Mouse (Mus musculus) erythroblast, embryonic 14.5 days (primary cell): ENCODE data around the gene Nphs1. TPM values are rescaled to one million over a fixed set of nuclear protein-coding genes. Genes with fewer than 3 reads are reported as not detected.

Experiments used
- H3K27me3 ChIP-seq: 2 replicates; pipeline ENCODE4 v1.6.1; 2012; ENCODE audit warnings: inconsistent platforms; ENCODE audit not compliant: control insufficient read depth
- H3K36me3 ChIP-seq: 2 replicates; pipeline ENCODE4 v1.6.1; 2012; ENCODE audit warnings: mild to moderate bottlenecking, inconsistent platforms; ENCODE audit not compliant: control insufficient read depth
- H3K4me1 ChIP-seq: 2 replicates; pipeline ENCODE4 v1.6.1; 2012; ENCODE audit warnings: inconsistent platforms; ENCODE audit not compliant: control insufficient read depth
- H3K4me3 ChIP-seq: replicated peaks from 2 replicates; pipeline ENCODE3; 2012; ENCODE audit warnings: moderate library complexity, mild to moderate bottlenecking, inconsistent platforms
- H3K9me3 ChIP-seq: 2 replicates; pipeline ENCODE4 v1.6.1; 2012; ENCODE audit warnings: low read length, inconsistent platforms, mixed read lengths; ENCODE audit not compliant: control insufficient read depth
- GATA1 ChIP-seq: IDR thresholded peaks from 2 replicates; pipeline ENCODE4 v1.6.1; 2012; ENCODE audit warnings: low read length, inconsistent platforms, mixed read lengths
- TAL1 ChIP-seq: IDR thresholded peaks from 3 replicates; pipeline ENCODE4 v1.6.1; 2012; ENCODE audit warnings: low read length, inconsistent platforms, mixed read lengths
- polyA plus RNA-seq: library from polyadenylated mRNA; stranded (reverse); fragments of >175 nt; gene quantifications from 2 replicates; pipeline ENCODE4 v1.2.3, GENCODE M21; 2012

The Nphs1 gene
- polyA plus RNA-seq, result not detected in 2 replicates

GRCm38 (mm10) chr7:30457629-30458330, at the start of gene Nphs1, which contains the start of gene Kirrel2:
Gene Nphs1 (plus strand): TSS chr7:30458315.
Gene Kirrel2 (minus strand): TSS chr7:30457690.
- no peaks in the 10 kb centered on the region for H3K9me3 ChIP-seq
- TF ChIP-seq GATA1 (no peak), TAL1 (no peak)
- H3K36me3 ChIP-seq, result no peaks in the 10 kb centered on the region
- peaks cover 10% of the 10 kb centered on the region for H3K4me1 ChIP-seq
- no peak within 1 kb of the TSS for H3K4me3 ChIP-seq
- peaks cover 85% of the 10 kb centered on the region for H3K27me3 ChIP-seq

GRCm38 (mm10) chr7:30408639-30409038, 49.5 kb upstream of the Nphs1 start:
- Histone ChIP-seq H3K4me1 (no peaks in the 10 kb centered on the region), H3K9me3 (no peaks in the 10 kb centered on the region)
- TF ChIP-seq TAL1, result no peak
- no peak for TF ChIP-seq GATA1

GRCm38 (mm10) chr7:30409789-30410188, 48.3 kb upstream of the Nphs1 start:
- no peaks in the 10 kb centered on the region for H3K9me3 ChIP-seq
- H3K4me3 ChIP-seq, result no peak overlapping the region
- H3K36me3 ChIP-seq, result no peaks in the 10 kb centered on the region
- no peaks in the 10 kb centered on the region for H3K27me3 ChIP-seq
- no peaks in the 10 kb centered on the region for H3K4me1 ChIP-seq
- no peak for TF ChIP-seq GATA1
- TF ChIP-seq TAL1, result no peak

More at GRCm38 (mm10) chr7:30408639-30409038, 49.5 kb upstream of the Nphs1 start:
- Histone ChIP-seq H3K27me3 (no peaks in the 10 kb centered on the region), H3K4me3 (no peak overlapping the region), H3K36me3 (no peaks in the 10 kb centered on the region)

- Histone ChIP-seq H3K36me3 (no peaks in the 10 kb centered on the region), H3K4me3 (no peak overlapping the region), H3K9me3 (no peaks in the 10 kb centered on the region), H3K4me1 (no peaks in the 10 kb centered on the region), H3K27me3 (no peaks in the 10 kb centered on the region)
- no peak for TF ChIP-seq TAL1
- no peak for TF ChIP-seq GATA1
Measured at GRCm38 (mm10) chr7:30411023-30411422, 47.1 kb upstream of the Nphs1 start.

- Histone ChIP-seq H3K27me3 (no peaks in the 10 kb centered on the region), H3K4me1 (no peaks in the 10 kb centered on the region), H3K9me3 (no peaks in the 10 kb centered on the region), H3K36me3 (no peaks in the 10 kb centered on the region), H3K4me3 (no peak overlapping the region)
- no peak for TF ChIP-seq GATA1
- no peak for TF ChIP-seq TAL1
Measured at GRCm38 (mm10) chr7:30412735-30413147, 45.4 kb upstream of the Nphs1 start.

- Histone ChIP-seq H3K27me3 (no peaks in the 10 kb centered on the region), H3K4me1 (no peaks in the 10 kb centered on the region), H3K4me3 (no peak within 1 kb of the TSS), H3K36me3 (no peaks in the 10 kb centered on the region), H3K9me3 (no peaks in the 10 kb centered on the region)
- TF ChIP-seq GATA1 (no peak), TAL1 (no peak)
Measured at GRCm38 (mm10) chr7:30413596-30413995, 44.5 kb upstream of the Nphs1 start, which contains the start of gene Tyrobp. Gene Tyrobp (plus strand): TSS chr7:30413760.

GRCm38 (mm10) chr7:30417856-30418255, 40.3 kb upstream of the Nphs1 start:
- Histone ChIP-seq H3K4me3 (no peak overlapping the region), H3K4me1 (peaks cover 23% of the 10 kb centered on the region)

GRCm38 (mm10) chr7:30419561-30420499, 38.3 kb upstream of the Nphs1 start, which contains the start of gene Hcst:
Gene Hcst (minus strand): TSS chr7:30419854.
- no peak within 1 kb of the TSS for H3K4me3 ChIP-seq
- no peaks in the 10 kb centered on the region for H3K36me3 ChIP-seq
- H3K4me1 ChIP-seq, result peaks cover 27% of the 10 kb centered on the region
- TF ChIP-seq GATA1 (no peak), TAL1 (no peak)
- peaks cover 12% of the 10 kb centered on the region for H3K27me3 ChIP-seq
- no peaks in the 10 kb centered on the region for H3K9me3 ChIP-seq

More at GRCm38 (mm10) chr7:30417856-30418255, 40.3 kb upstream of the Nphs1 start:
- TF ChIP-seq GATA1, result no peak
- no peak for TF ChIP-seq TAL1
- no peaks in the 10 kb centered on the region for H3K36me3 ChIP-seq
- H3K9me3 ChIP-seq, result no peaks in the 10 kb centered on the region
- H3K27me3 ChIP-seq, result peaks cover 8% of the 10 kb centered on the region

GRCm38 (mm10) chr7:30420673-30421072, 37.4 kb upstream of the Nphs1 start:
- H3K27me3 ChIP-seq, result peaks cover 12% of the 10 kb centered on the region
- H3K4me1 ChIP-seq, result peaks cover 27% of the 10 kb centered on the region
- H3K36me3 ChIP-seq, result peaks cover 5% of the 10 kb centered on the region
- TF ChIP-seq TAL1 (no peak), GATA1 (no peak)
- H3K9me3 ChIP-seq, result no peaks in the 10 kb centered on the region
- H3K4me3 ChIP-seq, result no peak overlapping the region
